Mouse (Mus musculus): Measurements from ENCODE around the gene Tmprss3. TPM values are rescaled to one million over a fixed set of nuclear protein-coding genes. Genes with fewer than 3 reads are reported as not detected.
A peak's percentile ranks its signal among the peaks of the same experiment; 100 is the strongest.

The Tmprss3 gene
- 0.24 TPM in 1 of 2 replicates, not detected in the other for polyA plus RNA-seq (2011; ENCODE audit: insufficient read depth, insufficient read length, low read depth, missing spikeins)

GRCm38 (mm10) chr17:31198877-31199276, at the start of gene Tmprss3:
Tmprss3 (minus strand) TSS chr17:31198977.
- Histone ChIP-seq H3K4me1 (ENCODE audit: control insufficient read depth, insufficient read depth, low read length) (no peaks in the 10 kb centered on the region), H3K27ac (ENCODE audit: insufficient read depth, low read length) (no peak within 1 kb of the TSS), H3K36me3 (ENCODE audit: control insufficient read depth, insufficient read depth, low read length, poor library complexity, severe bottlenecking) (no peaks in the 10 kb centered on the region), H3K27me3 (ENCODE audit: control insufficient read depth, insufficient read depth, low read length, poor library complexity, severe bottlenecking) (no peaks in the 10 kb centered on the region), H3K4me3 (ENCODE audit: low read depth, low read length) (0 out of 2 replicates have a peak within 1 kb of the TSS, but pooled peaks have one; percentile 14), H3K9me3 (replicated peaks; ENCODE audit: control insufficient read depth, insufficient read depth, low read length, poor library complexity, severe bottlenecking) (no peaks in the 10 kb centered on the region), H3K9ac (ENCODE audit: low read depth, poor library complexity, severe bottlenecking) (no peak within 1 kb of the TSS)
- no peak for TF ChIP-seq EP300 (IDR thresholded peaks at IDR 0.05; ENCODE audit: insufficient read depth, low read depth, low read length)
- no peak for TF ChIP-seq CTCF (IDR thresholded peaks at IDR 0.05; ENCODE audit: low read depth, low read length)
- TF ChIP-seq POLR2A (IDR thresholded peaks at IDR 0.05; ENCODE audit: insufficient read depth, low read length): no peak

- TF ChIP-seq EP300 (IDR thresholded peaks at IDR 0.05; ENCODE audit: insufficient read depth, low read depth, low read length): peak; percentile 59; the same call in 1 of the 2 replicates
- TF ChIP-seq CTCF (IDR thresholded peaks at IDR 0.05; ENCODE audit: low read depth, low read length): no peak
- peak overlapping the region; percentile 80 for H3K9ac ChIP-seq (ENCODE audit: low read depth, poor library complexity, severe bottlenecking)
- H3K4me1 ChIP-seq (ENCODE audit: control insufficient read depth, insufficient read depth, low read length): no peaks in the 10 kb centered on the region
- H3K27me3 ChIP-seq (ENCODE audit: control insufficient read depth, insufficient read depth, low read length, poor library complexity, severe bottlenecking): no peaks in the 10 kb centered on the region
- H3K27ac ChIP-seq (ENCODE audit: insufficient read depth, low read length): peak overlapping the region; percentile 86
- H3K36me3 ChIP-seq (ENCODE audit: control insufficient read depth, insufficient read depth, low read length, poor library complexity, severe bottlenecking): no peaks in the 10 kb centered on the region
- no peaks in the 10 kb centered on the region for H3K9me3 ChIP-seq (replicated peaks; ENCODE audit: control insufficient read depth, insufficient read depth, low read length, poor library complexity, severe bottlenecking)
- H3K4me3 ChIP-seq (ENCODE audit: low read depth, low read length): peak overlapping the region; percentile 82
Observed at GRCm38 (mm10) chr17:31247144-31247543, 48.4 kb upstream of the Tmprss3 start.

GRCm38 (mm10) chr17:31245321-31245720, 46.5 kb upstream of the Tmprss3 start:
- no peaks in the 10 kb centered on the region for H3K27me3 ChIP-seq (ENCODE audit: control insufficient read depth, insufficient read depth, low read length, poor library complexity, severe bottlenecking)
- no peaks in the 10 kb centered on the region for H3K4me1 ChIP-seq (ENCODE audit: control insufficient read depth, insufficient read depth, low read length)
- TF ChIP-seq POLR2A (IDR thresholded peaks at IDR 0.05; ENCODE audit: insufficient read depth, low read length): no peak
- TF ChIP-seq CTCF (IDR thresholded peaks at IDR 0.05; ENCODE audit: low read depth, low read length): no peak
- no peak for TF ChIP-seq EP300 (IDR thresholded peaks at IDR 0.05; ENCODE audit: insufficient read depth, low read depth, low read length)
- H3K27ac ChIP-seq (ENCODE audit: insufficient read depth, low read length): no peak overlapping the region
- no peak overlapping the region for H3K9ac ChIP-seq (ENCODE audit: low read depth, poor library complexity, severe bottlenecking)
- H3K9me3 ChIP-seq (replicated peaks; ENCODE audit: control insufficient read depth, insufficient read depth, low read length, poor library complexity, severe bottlenecking): no peaks in the 10 kb centered on the region
- no peak overlapping the region for H3K4me3 ChIP-seq (ENCODE audit: low read depth, low read length)
- no peaks in the 10 kb centered on the region for H3K36me3 ChIP-seq (ENCODE audit: control insufficient read depth, insufficient read depth, low read length, poor library complexity, severe bottlenecking)

GRCm38 (mm10) chr17:31242764-31243163, 44.0 kb upstream of the Tmprss3 start:
- peak; percentile 65 for TF ChIP-seq CTCF (IDR thresholded peaks at IDR 0.05; ENCODE audit: low read depth, low read length)
- no peak for TF ChIP-seq POLR2A (IDR thresholded peaks at IDR 0.05; ENCODE audit: insufficient read depth, low read length)
- no peaks in the 10 kb centered on the region for H3K9me3 ChIP-seq (replicated peaks; ENCODE audit: control insufficient read depth, insufficient read depth, low read length, poor library complexity, severe bottlenecking)
- H3K36me3 ChIP-seq (ENCODE audit: control insufficient read depth, insufficient read depth, low read length, poor library complexity, severe bottlenecking): no peaks in the 10 kb centered on the region
- H3K4me1 ChIP-seq (ENCODE audit: control insufficient read depth, insufficient read depth, low read length): no peaks in the 10 kb centered on the region
- H3K27ac ChIP-seq (ENCODE audit: insufficient read depth, low read length): no peak overlapping the region
- no peak overlapping the region for H3K4me3 ChIP-seq (ENCODE audit: low read depth, low read length)
- H3K9ac ChIP-seq (ENCODE audit: low read depth, poor library complexity, severe bottlenecking): no peak overlapping the region
- no peaks in the 10 kb centered on the region for H3K27me3 ChIP-seq (ENCODE audit: control insufficient read depth, insufficient read depth, low read length, poor library complexity, severe bottlenecking)

- Histone ChIP-seq H3K36me3 (ENCODE audit: control insufficient read depth, insufficient read depth, low read length, poor library complexity, severe bottlenecking) (no peaks in the 10 kb centered on the region), H3K27ac (ENCODE audit: insufficient read depth, low read length) (no peak overlapping the region), H3K9me3 (replicated peaks; ENCODE audit: control insufficient read depth, insufficient read depth, low read length, poor library complexity, severe bottlenecking) (no peaks in the 10 kb centered on the region), H3K9ac (ENCODE audit: low read depth, poor library complexity, severe bottlenecking) (no peak overlapping the region), H3K4me1 (ENCODE audit: control insufficient read depth, insufficient read depth, low read length) (no peaks in the 10 kb centered on the region), H3K4me3 (ENCODE audit: low read depth, low read length) (no peak overlapping the region), H3K27me3 (ENCODE audit: control insufficient read depth, insufficient read depth, low read length, poor library complexity, severe bottlenecking) (no peaks in the 10 kb centered on the region)
- TF ChIP-seq CTCF (IDR thresholded peaks at IDR 0.05; ENCODE audit: low read depth, low read length) (no peak), EP300 (IDR thresholded peaks at IDR 0.05; ENCODE audit: insufficient read depth, low read depth, low read length) (no peak), POLR2A (IDR thresholded peaks at IDR 0.05; ENCODE audit: insufficient read depth, low read length) (no peak)
Observed at GRCm38 (mm10) chr17:31241156-31241555, 42.4 kb upstream of the Tmprss3 start.

GRCm38 (mm10) chr17:31238234-31239020, 39.6 kb upstream of the Tmprss3 start:
- H3K4me3 ChIP-seq (ENCODE audit: low read depth, low read length): no peak overlapping the region
- H3K9me3 ChIP-seq (replicated peaks; ENCODE audit: control insufficient read depth, insufficient read depth, low read length, poor library complexity, severe bottlenecking): no peaks in the 10 kb centered on the region
- no peaks in the 10 kb centered on the region for H3K4me1 ChIP-seq (ENCODE audit: control insufficient read depth, insufficient read depth, low read length)
- H3K27ac ChIP-seq (ENCODE audit: insufficient read depth, low read length): no peak overlapping the region
- no peak overlapping the region for H3K9ac ChIP-seq (ENCODE audit: low read depth, poor library complexity, severe bottlenecking)
- TF ChIP-seq EP300 (IDR thresholded peaks at IDR 0.05; ENCODE audit: insufficient read depth, low read depth, low read length) (no peak), POLR2A (IDR thresholded peaks at IDR 0.05; ENCODE audit: insufficient read depth, low read length) (no peak), CTCF (IDR thresholded peaks at IDR 0.05; ENCODE audit: low read depth, low read length) (no peak)
- no peaks in the 10 kb centered on the region for H3K27me3 ChIP-seq (ENCODE audit: control insufficient read depth, insufficient read depth, low read length, poor library complexity, severe bottlenecking)
- H3K36me3 ChIP-seq (ENCODE audit: control insufficient read depth, insufficient read depth, low read length, poor library complexity, severe bottlenecking): no peaks in the 10 kb centered on the region
